Mouse (Mus musculus) testis, postnatal 14 days (tissue): ENCODE measurements around the gene Mapt.
A peak's percentile ranks its signal among the peaks of the same experiment; 100 is the strongest.

ENCODE experiments used
- DNase-seq: peaks from one replicate; pipeline ENCODE4 v3.0.0; 2021; ENCODE audit warnings: low spot score

Mapt gene

DNA sequence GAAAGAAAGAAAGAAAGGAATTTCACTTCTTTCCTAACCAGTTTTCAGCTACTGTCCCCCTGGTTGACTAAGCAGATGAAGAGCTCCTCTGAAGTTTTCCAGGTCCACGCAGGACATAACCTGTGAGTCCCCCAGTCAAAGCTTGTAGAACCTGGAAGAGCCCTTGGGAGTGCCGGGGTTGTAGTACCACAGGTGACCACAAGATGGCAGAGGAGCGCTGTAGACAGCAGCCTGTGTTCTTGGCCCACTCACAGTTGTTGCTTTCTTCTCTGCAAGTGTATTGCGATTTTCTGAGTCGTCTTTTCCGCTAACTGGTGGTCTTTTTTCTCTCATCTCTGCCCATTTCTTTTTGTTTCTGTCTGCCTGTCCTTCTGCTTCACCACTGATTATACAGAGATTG is 84.5 kb downstream of the Mapt start:
- peak; percentile 67 for DNase-seq

DNA sequence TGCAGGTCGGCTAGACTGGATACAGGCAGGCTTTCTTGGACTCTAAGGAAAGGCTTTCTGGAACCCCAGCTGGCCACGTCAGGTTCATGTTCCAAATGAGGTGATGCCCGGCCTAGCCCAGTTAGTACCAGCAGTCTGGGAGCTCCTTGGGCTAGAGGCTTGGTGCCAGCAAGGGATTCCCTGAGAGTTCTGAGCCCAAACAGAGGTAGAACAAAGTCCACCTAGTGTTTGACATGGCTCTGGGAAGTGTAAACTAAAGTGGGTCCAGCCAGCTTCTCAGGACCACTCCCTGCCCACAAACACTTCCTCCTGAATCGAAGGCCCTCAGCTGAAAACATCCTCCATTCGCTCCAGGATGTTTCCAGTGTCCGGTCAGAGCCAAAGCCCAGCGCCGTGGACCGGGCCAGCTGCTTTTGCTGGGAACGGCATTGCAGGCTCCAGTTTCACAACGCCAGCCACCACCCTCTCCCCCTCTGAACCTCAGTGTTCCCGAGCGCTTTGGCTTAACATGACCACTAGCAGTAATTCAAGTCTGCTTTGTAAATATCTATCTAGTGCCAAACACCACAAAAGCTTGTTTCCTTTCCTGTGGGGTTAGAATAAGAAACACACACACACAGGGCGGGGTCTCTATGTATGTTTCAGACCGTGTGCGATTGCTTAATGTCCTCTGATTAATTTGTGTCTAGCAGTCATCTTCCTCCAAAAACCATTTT is 85.7 kb downstream of the Mapt start:
- no peak for DNase-seq

DNA sequence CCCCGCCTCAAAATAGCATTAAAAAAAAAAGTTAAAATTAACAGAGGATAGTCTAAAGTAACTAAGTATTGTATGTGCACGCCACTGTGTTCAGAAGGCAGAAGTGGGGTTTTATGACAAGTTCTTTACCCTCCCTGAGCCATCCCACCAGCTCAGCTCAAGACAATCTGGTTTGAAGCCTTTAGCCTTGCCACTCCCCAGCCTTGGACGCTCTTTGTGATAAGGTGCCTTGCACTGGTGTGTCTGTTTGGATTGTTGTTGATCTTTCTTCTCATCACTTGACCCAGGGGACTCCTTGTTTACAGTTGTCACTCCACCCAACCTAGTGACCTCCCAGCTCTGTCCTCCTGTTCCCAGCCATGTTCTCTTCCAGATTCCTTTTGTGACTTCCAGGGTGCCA is 86.4 kb downstream of the Mapt start:
- no peak for DNase-seq

DNA sequence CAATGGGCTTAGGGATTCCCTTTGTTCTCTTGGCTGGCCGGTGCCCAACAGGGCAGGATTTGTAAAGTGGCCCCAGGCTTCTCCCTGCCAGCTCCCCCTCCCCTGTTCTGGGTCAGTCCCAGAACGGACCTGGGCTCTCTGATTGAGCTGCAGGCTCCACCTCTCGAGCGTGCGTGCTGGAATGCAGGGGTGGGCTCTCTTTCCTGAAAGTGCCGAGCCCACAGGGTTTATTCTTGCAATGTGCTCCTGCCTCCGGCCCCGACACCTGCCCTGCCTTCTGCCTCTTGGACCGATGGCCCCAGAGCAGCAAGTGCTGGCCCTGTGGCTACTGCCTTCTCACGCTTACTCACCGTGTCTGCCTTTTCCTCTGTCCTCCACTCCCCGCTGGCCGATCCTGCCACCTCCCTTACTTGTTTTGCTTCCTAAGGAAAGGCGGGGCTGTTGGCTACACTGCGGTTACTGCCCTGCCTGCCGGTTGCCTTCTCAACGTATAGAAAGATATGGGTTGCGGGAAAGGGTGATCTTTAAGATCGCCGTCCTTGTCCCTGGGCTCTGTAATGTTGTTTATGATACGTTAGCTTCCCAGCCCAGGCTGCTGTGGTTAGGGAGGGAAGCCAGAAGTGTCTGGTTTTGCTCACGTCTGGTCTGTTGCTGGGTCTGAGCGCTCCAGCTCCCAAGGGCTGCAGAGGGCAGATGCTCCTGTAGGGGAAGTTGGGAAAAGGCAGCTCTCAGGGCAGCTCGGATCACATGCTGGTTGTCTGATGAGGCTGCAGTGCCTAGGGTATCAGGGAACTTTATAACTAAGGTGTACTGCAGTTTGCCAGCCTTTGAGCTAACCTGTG is 88.0 kb downstream of the Mapt start:
- DNase-seq = no peak

DNA sequence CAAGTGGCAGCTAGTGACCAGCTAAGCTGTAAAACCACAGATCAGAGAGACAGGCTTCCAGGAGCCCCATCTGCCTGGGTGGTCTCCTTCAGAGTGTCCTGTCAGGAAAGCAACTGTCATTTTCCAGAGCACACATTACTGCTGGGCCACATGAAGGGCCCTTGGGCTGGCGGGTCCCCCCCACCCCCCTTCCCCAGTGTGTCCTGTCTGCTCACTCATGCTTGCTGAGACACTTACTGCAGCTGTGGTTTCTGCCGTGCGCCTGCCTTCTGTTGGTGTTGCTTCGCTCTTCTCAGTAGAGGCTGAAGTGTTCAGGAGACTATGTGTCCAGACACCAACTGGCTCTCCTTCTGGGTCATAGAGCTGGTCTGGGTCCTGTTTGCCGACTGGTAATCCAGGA is 89.3 kb downstream of the Mapt start:
- DNase-seq = no peak

DNA sequence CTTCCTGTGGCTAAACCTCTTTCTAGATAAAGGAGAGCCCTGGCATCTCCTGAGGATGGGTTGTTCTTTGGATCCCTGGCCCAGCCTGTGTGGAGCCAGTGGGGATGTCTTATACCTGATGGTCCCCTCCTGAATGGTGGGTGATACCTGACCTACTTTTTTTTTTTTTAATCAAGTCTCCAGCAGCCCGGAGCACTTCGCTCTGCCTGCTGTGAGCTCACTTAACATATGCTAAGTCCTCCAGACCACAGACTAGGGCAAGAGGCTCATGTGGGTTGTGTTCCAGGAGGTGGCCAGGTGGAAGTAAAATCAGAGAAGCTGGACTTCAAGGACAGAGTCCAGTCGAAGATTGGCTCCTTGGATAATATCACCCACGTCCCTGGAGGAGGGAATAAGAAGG is 91.0 kb downstream of the Mapt start:
- no peak for DNase-seq

DNA sequence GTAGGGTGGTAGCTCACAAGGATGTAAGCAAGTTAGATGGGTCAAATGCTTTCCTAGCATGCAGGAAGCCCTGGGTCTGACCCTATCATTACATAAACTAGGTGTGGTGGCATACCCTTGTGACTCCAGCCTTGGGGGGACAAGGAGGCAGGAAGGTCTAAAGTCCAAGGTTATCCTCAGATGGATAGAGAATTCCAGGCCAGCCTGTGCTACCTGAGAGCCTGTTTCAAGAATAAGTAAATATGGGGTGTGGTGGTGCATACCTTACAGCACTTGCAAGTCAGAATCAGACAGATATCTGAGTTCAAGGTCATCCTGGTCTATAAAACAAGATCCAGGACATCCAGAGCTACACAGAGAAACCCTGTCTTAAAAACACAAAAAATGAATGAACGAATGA is 96.3 kb downstream of the Mapt start:
- DNase-seq = no peak

DNA sequence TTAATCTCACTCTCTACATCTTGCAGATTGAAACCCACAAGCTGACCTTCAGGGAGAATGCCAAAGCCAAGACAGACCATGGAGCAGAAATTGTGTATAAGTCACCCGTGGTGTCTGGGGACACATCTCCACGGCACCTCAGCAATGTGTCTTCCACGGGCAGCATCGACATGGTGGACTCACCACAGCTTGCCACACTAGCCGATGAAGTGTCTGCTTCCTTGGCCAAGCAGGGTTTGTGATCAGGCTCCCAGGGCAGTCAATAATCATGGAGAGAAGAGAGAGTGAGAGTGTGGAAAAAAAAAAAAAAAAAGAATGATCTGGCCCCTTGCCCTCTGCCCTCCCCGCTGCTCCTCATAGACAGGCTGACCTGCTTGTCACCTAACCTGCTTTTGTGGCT is 96.8 kb downstream of the Mapt start:
- DNase-seq = no peak

DNA sequence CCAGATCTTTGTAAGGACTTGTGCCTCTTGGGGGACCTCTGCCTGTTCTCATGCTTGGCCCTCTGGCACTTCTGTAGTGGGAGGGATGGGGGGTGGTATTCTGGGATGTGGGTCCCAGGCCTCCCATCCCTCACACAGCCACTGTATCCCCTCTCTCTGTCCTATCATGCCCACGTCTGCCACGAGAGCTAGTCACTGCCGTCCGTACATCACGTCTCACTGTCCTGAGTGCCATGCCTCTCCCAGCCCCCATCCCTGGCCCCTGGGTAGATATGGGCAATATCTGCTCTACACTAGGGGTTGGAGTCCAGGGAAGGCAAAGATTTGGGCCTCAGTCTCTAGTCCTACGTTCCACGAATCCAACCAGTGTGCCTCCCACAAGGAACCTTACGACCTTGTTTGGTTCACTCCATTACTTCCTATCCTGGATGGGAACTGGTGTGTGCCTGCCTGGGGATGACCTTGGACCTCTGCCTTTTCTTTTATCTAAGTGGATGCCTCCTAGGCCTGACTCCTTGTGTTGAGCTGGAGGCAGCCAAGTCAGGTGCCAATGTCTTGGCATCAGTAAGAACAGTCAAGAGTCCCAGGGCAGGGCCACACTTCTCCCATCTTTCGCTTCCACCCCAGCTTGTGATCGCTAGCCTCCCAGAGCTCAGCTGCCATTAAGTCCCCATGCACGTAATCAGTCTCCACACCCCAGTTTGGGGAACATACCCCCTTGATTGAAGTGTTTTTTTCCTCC is 98.2 kb downstream of the Mapt start:
- no peak for DNase-seq

DNA sequence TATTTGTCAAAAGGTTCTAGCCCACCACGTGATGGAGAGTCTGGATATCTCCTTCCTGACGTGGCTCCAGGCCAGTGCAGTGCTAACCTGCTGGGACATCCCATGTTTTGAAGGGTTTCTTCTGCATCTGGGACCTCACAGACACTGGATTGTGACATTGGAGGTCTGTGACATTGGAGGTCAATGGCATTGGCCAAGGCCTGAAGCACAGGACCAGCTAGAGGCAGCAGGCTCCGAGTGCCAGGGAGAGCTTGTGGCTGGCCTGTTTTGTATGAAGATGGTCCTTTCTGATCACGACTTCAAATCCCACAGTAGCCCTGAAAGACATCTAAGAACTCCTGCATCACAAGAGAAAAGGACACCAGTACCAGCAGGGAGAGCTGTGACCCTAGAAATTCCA is 99.0 kb downstream of the Mapt start:
- no peak for DNase-seq

DNA sequence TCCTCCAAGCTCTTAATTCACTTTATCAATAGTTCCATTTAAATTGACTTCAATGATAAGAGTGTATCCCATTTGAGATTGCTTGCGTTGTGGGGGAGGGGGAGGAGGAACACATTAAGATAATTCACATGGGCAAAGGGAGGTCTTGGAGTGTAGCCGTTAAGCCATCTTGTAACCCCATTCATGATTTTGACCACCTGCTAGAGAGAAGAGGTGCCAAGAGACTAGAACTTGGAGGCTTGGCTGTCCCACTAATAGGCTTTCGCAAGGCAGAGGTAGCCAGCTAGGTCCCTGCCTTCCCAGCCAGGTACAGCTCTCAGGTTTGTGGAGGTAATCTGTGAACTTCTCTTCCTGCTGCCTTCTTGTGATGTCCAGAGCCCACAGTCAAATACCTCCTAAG is 100.0 kb downstream of the Mapt start:
- no peak for DNase-seq

DNA sequence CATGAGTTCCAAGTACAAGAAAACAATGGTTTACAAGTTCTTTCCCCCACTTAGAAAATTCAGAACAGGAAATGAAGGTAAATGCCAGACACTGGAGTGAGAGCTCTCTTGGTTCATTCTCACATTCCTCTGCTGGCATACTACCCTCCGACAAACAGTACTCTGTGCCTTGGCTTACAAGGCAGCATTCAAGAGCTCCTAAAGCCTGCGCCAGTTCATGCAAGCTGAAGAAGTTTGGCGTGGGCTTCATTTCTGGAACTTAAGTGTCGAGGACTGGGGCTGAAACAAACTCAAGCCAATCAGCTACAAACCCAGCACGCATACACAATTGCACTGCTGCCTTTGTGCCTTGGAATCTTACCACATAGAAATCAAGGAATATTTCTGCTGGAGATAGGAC is 100.9 kb downstream of the Mapt start:
- DNase-seq = no peak

DNA sequence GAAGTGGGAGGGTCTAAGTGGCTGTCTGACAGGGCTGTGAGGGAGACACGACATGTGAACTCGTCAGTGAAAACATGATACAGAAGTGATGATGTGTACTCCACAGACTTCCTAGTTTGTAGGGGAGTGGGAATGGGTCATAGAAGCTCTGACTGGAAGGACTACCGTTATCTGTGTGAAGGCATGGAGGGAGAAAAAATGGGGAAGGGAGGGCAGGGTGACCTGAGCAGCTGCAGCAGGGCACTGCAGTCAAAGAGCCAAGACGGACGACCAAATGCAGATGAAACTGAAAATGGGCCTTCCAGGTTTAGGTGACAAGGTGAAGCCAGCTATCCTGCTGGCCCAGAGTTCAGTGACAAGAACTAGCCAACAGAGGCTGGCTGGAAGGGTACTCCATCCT is 102.9 kb downstream of the Mapt start:
- no peak for DNase-seq

DNA sequence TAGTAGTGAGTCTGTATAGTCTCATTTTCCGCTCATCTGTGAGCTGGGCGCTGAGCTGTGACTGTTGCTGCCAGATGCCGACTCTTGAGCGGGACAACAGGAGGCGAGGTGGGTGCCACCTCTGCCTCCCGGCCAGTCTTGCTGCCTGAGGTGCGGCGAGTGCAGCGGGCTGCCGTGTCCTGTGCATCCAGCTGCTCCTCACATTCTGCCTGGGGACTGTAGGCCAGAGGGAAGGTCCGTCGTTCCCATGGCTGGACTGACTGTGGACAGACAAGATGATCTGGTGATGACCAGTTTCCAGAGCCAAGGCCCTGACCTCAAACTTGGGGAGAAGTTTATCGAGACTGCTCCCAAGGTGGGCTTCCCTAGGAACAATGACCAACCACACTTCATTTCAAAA is 103.8 kb downstream of the Mapt start:
- DNase-seq = no peak

DNA sequence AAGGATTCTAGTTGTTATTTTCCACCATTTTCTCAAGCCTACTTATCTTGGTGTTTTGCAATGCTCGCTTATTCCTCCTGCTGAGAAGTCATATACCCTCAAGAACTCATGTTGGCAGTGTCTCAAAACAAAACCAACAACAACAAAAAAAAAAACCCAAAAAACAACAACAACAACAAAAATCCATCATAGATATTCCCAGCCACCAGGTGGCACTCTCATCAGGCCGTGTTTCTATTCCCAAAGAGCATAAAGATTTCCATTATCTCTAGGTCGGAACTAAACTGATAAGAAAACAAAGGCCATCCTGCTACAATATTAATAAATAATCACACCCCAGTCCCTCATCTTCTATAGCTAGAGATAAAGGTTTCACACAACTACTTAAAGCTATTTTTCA is 115.7 kb downstream of the Mapt start:
- no peak for DNase-seq

DNA sequence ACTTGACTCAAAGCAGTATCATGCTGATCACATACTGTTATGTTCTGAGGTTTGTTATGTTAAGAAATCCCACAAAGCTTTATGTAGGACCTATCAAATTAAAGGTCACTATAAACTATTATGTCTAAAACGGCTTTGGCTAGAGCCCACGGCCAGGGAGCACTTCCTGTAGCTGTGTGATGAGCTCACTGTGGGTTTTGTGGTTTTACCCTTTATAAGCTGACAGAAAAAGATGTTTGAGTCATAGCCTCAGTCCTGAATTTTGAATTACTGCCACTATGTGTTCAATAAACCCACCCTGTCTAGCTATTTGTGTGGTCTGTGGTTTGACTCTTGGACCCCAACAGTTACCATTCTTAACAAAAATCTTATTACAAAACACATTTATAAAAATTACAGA is 130.6 kb downstream of the Mapt start:
- DNase-seq = no peak

DNA sequence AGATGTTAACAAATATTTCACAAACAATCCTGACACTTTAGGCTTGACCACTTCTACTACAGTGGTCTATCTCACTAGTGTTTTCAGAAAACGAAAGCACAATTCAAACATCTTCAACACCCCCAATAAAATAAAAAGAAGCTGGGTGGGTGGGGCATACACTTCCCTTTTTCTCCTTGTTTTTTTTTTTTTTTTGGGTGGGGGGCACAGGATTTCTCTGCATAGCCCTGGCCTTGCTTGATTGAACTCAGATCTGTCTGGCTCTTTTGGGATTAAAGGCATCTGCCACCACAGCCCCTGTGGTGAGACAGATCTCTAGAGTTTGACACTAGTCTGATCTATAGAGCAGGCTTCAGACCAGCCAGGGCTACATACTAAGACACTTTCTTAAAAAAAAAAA is 131.5 kb downstream of the Mapt start:
- DNase-seq = no peak

DNA sequence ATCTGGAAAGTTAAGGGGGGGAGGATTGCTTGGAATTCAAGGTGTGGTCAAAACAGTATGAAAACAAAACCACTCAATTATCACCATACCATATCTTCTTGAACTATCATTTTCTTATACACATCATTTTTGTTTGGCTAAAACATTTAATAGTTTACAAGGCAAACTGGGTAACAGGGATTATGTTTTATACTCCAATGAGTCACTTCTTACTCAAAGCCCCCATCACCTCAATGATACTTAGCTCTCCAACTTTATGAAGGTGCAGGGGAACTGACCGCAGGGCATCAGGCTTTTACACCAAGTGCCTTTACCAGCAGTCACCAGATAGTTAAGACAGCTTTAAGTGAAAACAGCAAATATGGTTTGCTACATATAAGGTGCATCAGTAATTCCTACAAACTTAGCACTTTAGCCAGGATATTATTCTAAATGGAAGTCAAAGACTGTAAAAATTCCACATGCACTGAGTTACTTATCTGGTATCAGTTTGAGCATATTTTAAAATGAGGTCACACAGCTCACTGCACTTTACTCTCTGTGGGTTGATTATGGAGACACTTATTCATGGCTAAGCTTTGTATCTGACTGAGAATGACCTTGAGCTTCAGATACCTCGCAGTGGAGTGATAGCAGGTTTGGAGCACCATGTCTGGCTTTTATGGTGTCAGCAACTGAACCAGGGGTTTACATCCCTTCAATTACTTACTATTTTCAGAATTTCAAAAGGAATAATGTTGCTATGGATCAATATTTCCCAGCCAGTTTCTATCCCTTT is 132.8 kb downstream of the Mapt start:
- no peak for DNase-seq

DNA sequence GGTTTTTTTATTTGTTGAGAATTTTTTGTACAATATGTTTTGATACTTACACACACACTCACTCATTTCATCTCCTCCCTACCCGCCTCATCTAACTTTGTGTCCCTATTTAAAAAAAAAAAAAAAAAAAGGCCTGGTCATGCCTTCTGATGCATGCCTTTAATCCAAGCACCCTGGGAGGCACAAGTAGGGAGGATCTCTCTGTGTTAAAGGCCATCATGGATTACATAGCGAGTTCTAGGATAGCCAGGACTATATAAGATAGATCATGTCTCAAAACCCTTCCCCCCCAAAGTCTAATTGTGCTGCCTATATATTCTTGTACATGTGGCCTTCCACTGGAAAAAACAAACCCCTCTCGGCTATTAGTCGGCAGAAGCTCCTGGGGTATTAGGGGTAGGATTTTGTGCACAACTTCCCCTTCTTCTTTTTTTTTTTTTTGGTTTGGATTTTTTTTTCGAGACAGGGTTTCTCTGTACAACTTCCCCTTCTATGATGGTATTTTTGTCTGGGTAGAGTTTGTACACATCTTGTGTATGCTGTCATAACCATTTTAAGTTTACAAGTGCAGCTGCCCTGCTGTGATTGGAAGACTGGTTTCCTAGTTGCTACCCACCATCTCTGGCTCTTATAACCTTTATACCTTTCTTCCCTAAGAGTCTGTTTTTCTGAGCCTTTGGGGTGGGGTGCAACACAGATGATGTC is 136.4 kb downstream of the Mapt start:
- DNase-seq = no peak

DNA sequence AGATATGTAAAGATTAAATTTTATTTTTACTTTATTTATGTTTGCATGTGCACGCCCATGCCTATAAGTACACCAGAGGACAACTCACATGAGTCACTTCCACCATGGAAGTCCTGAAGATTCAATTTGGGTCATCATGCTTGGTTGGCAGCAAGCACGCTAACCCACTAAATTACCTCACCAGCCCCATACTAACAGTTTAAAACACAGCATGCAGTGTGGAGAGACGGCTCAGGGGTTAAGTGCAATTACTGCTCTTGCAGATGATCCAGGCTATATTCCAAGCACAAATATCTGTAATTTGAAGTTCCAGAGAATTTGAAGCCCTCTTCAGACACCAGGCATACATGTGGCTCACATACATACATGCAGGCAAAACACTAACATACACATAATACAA is 145.1 kb downstream of the Mapt start:
- DNase-seq = no peak

DNA sequence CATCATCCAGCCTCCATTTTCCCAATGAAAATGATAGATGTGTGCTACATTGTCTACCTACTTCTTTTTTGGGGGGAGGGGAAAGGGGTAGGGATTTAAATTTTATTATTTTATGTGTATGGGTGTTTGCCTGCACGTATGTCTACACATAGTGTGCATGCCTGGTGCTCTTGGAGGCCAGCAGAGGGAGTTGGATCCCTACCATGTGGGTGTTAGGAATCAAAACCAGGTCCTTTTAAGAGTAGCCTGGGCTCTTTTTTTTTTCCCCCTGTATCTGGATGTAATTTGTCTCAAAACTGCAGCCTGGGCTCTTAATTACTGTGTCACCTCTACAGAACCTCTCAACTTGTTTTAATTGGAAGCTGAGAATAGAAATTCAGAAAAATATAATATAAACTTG is 148.4 kb downstream of the Mapt start:
- DNase-seq = no peak
